Mouse (Mus musculus): ENCODE measurements around the gene Cog4. TPM values are rescaled to one million over a fixed set of nuclear protein-coding genes. Genes with fewer than 3 reads are reported as not detected.
"Not testable (repeated sequence)": the region's sequence is repeated elsewhere in the genome, so short reads cannot be mapped to it uniquely, and the experiment has no call there.

Gene Cog4
- total and polyA plus RNA-seq, 2 experiments from 2014 or later: 47.2 to 54.2 TPM

DNA sequence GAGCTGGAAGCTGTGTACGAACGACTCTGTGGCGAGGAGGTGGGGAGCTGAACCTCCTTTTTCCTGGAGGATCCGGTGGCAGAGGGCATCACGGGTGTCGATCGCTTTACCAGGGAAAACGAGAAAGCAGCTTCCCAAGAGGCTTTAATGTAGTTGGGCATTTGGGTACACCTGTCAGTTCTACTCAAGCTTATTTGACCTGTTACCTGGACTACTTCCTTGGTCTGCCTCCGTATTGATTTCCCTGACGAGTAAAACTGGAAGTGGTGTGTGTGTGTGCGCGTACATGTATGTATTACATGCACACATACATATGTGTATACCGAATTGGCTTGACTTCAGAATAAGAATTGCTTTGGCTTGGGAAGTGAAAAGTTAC is 760 bp downstream of the Cog4 start:
- Histone ChIP-seq H3K27me3 (ENCODE audit: control insufficient read depth, insufficient read depth, low read length) (no peaks in the 10 kb centered on the region), H3K4me3 (ENCODE audit: low read depth, low read length) (peak overlapping the region; percentile 65), H3K27ac (ENCODE audit: low read depth) (peak overlapping the region; percentile 85), H3K9me3 (replicated peaks; ENCODE audit: control insufficient read depth, low read length) (no peaks in the 10 kb centered on the region), H3K36me3 (replicated peaks; ENCODE audit: control insufficient read depth, insufficient read depth, low read length) (peaks cover 51% of the 10 kb centered on the region), H3K9ac (replicated peaks; ENCODE audit: low read depth, low read length) (peak overlapping the region; percentile 69), H3K4me2 (ENCODE audit: low read depth, low read length) (peak overlapping the region; percentile 83), H3K4me1 (ENCODE audit: control insufficient read depth, insufficient read depth) (peaks cover 18% of the 10 kb centered on the region)
- WGBS: 1% methylated on average over 13 of the region's 13 CpGs
- peak; percentile 20 for DNase-seq (ENCODE audit: low spot score)
- TF ChIP-seq EP300 (IDR thresholded peaks at IDR 0.05; ENCODE audit: low read depth) (no peak), CTCF (IDR thresholded peaks at IDR 0.05; ENCODE audit: low read depth) (no peak)
- 0 out of 2 replicates have a peak, but pooled peaks have one; percentile 9 for ATAC-seq (ENCODE audit: insufficient read depth, low read depth)

GRCm38 (mm10) chr8:110847645-110848495 is 1.5 kb downstream of the Cog4 start:
- Histone ChIP-seq H3K27me3 (ENCODE audit: control insufficient read depth, insufficient read depth, low read length) (no peaks in the 10 kb centered on the region), H3K9ac (replicated peaks; ENCODE audit: low read depth, low read length) (peak overlapping the region; percentile 69), H3K4me2 (ENCODE audit: low read depth, low read length) (peak overlapping the region; percentile 83), H3K36me3 (replicated peaks; ENCODE audit: control insufficient read depth, insufficient read depth, low read length) (peaks cover 51% of the 10 kb centered on the region), H3K4me1 (ENCODE audit: control insufficient read depth, insufficient read depth) (peaks cover 18% of the 10 kb centered on the region), H3K4me3 (ENCODE audit: low read depth, low read length) (peak overlapping the region; percentile 65), H3K27ac (ENCODE audit: low read depth) (peak overlapping the region; percentile 85), H3K9me3 (replicated peaks; ENCODE audit: control insufficient read depth, low read length) (no peaks in the 10 kb centered on the region)
- DNase-seq (ENCODE audit: low spot score) (no peak), ATAC-seq (ENCODE audit: insufficient read depth, low read depth) (no peak)
- WGBS: 31% methylated on average over 14 of the region's 14 CpGs
- TF ChIP-seq EP300 (IDR thresholded peaks at IDR 0.05; ENCODE audit: low read depth) (no peak), CTCF (IDR thresholded peaks at IDR 0.05; ENCODE audit: low read depth) (no peak)

- H3K4me3 ChIP-seq (ENCODE audit: low read depth, low read length): no peak overlapping the region
- TF ChIP-seq CTCF (IDR thresholded peaks at IDR 0.05; ENCODE audit: low read depth): no peak
- no peak for TF ChIP-seq EP300 (IDR thresholded peaks at IDR 0.05; ENCODE audit: low read depth)
- H3K27me3 ChIP-seq (ENCODE audit: control insufficient read depth, insufficient read depth, low read length): no peaks in the 10 kb centered on the region
- peaks cover 11% of the 10 kb centered on the region for H3K4me1 ChIP-seq (ENCODE audit: control insufficient read depth, insufficient read depth)
- H3K36me3 ChIP-seq (replicated peaks; ENCODE audit: control insufficient read depth, insufficient read depth, low read length): peaks cover 66% of the 10 kb centered on the region
- H3K4me2 ChIP-seq (ENCODE audit: low read depth, low read length): no peak overlapping the region
- no peak overlapping the region for H3K9ac ChIP-seq (replicated peaks; ENCODE audit: low read depth, low read length)
- WGBS: 94% methylated on average over 10 of the region's 10 CpGs
- ATAC-seq (ENCODE audit: insufficient read depth, low read depth) (no peak), DNase-seq (ENCODE audit: low spot score) (no peak)
- H3K27ac ChIP-seq (ENCODE audit: low read depth): no peak overlapping the region
- no peaks in the 10 kb centered on the region for H3K9me3 ChIP-seq (replicated peaks; ENCODE audit: control insufficient read depth, low read length)
Measured at GRCm38 (mm10) chr8:110851186-110851585, 4.8 kb downstream of the Cog4 start.

DNA sequence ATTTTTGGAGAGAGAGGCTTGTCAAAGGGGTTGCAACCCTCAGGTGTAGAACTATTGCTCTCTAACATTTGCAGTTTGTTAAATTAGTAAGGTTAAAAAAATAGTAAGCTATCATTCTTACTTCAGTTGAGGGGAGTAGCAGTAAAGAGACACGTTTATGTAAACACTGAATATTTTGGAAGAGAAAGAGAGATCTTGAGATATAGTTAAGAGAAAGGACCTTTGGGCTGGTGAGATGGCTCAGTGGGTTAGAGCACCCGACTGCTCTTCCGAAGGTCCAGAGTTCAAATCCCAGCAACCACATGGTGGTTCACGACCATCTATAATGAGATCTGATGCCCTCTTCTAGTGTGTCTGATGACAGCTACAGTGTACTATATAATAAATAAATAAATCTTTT is 9.7 kb downstream of the Cog4 start:
- DNase-seq (ENCODE audit: low spot score); ATAC-seq (ENCODE audit: insufficient read depth, low read depth); H3K4me1 ChIP-seq (ENCODE audit: control insufficient read depth, insufficient read depth); H3K9ac ChIP-seq (replicated peaks; ENCODE audit: low read depth, low read length); H3K4me2 ChIP-seq (ENCODE audit: low read depth, low read length); H3K27me3 ChIP-seq (ENCODE audit: control insufficient read depth, insufficient read depth, low read length); H3K27ac ChIP-seq (ENCODE audit: low read depth); H3K9me3 ChIP-seq (replicated peaks; ENCODE audit: control insufficient read depth, low read length); H3K4me3 ChIP-seq (ENCODE audit: low read depth, low read length): not testable (repeated sequence)
- H3K36me3 ChIP-seq (replicated peaks; ENCODE audit: control insufficient read depth, insufficient read depth, low read length): peaks cover 95% of the 10 kb centered on the region
- 91% methylated on average over 3 of the region's 4 CpGs for WGBS

- TF ChIP-seq EP300 (IDR thresholded peaks at IDR 0.05; ENCODE audit: low read depth) (no peak), CTCF (IDR thresholded peaks at IDR 0.05; ENCODE audit: low read depth) (peak; percentile 17; the same call in 1 of the 2 replicates)
- H3K27ac ChIP-seq (ENCODE audit: low read depth): no peak overlapping the region
- WGBS: 88% methylated on average over 4 of the region's 5 CpGs
- DNase-seq (ENCODE audit: low spot score) (no peak), ATAC-seq (ENCODE audit: insufficient read depth, low read depth) (no peak)
- no peak overlapping the region for H3K4me3 ChIP-seq (ENCODE audit: low read depth, low read length)
- H3K4me1 ChIP-seq (ENCODE audit: control insufficient read depth, insufficient read depth): no peaks in the 10 kb centered on the region
- no peaks in the 10 kb centered on the region for H3K27me3 ChIP-seq (ENCODE audit: control insufficient read depth, insufficient read depth, low read length)
- no peak overlapping the region for H3K4me2 ChIP-seq (ENCODE audit: low read depth, low read length)
- H3K9me3 ChIP-seq (replicated peaks; ENCODE audit: control insufficient read depth, low read length): no peaks in the 10 kb centered on the region
- no peak overlapping the region for H3K9ac ChIP-seq (replicated peaks; ENCODE audit: low read depth, low read length)
- H3K36me3 ChIP-seq (replicated peaks; ENCODE audit: control insufficient read depth, insufficient read depth, low read length): peaks cover 93% of the 10 kb centered on the region
Measured at GRCm38 (mm10) chr8:110856760-110857461, 10.5 kb downstream of the Cog4 start.

All from heart, postnatal 0 days (tissue).